Mouse (Mus musculus) layer of hippocampus, postnatal 14 days (tissue): Measurements from ENCODE around the gene Lck. TPM values are rescaled to one million over a fixed set of nuclear protein-coding genes. Genes with fewer than 3 reads are reported as not detected.
A peak's percentile ranks its signal among the peaks of the same experiment; 100 is the strongest.

Experiments used
- DNase-seq, 2 experiments: peaks; one replicate each; pipeline ENCODE4 v3.0.0; 2021 to 2022; ENCODE audit warnings: low spot score in 2 of 2, mixed read lengths in 1 of 2
- long read RNA-seq, 2 experiments: library from polyadenylated mRNA; stranded (forward); transcript quantifications; one replicate each; pipeline ENCODE4 v2.0.0; 2021
- total RNA-seq, 2 experiments: library from RNA; stranded (reverse); gene quantifications; 2 replicates each; pipeline ENCODE4 v1.2.3; 2021

Gene Lck
- total RNA-seq = 1 to 10 TPM; 4.0 to 4.4 TPM
- long read RNA-seq, experiment 1, partial matches to known transcripts = 1 of 1 reads
- long read RNA-seq, experiment 1, other reads (novel, unspliced or antisense) = 0 of 1 reads
- long read RNA-seq, experiment 2, partial matches to known transcripts = 1 of 3 reads
- long read RNA-seq, experiment 2, other reads (novel, unspliced or antisense) = 2 of 3 reads

GRCm38 (mm10) chr4:129573430-129573829 lies at the start of gene Lck:
Lck (minus strand) TSS chr4:129573641.
- no peak for DNase-seq

- DNase-seq = no peak
Observed at GRCm38 (mm10) chr4:129622803-129623535, 49.5 kb upstream of the Lck start.

- no peak for DNase-seq
Observed at GRCm38 (mm10) chr4:129622120-129622802, 48.8 kb upstream of the Lck start.

- no peak for DNase-seq
Observed at GRCm38 (mm10) chr4:129621283-129621841, 47.9 kb upstream of the Lck start.

GRCm38 (mm10) chr4:129620419-129621282 lies 47.2 kb upstream of the Lck start:
- no peak for DNase-seq

- DNase-seq = peak; percentile 94 to 97
Observed at GRCm38 (mm10) chr4:129618786-129619691, 45.6 kb upstream of the Lck start, which contains the start of gene Iqcc. Iqcc (minus strand) TSS chr4:129619099.

- no peak for DNase-seq
Observed at GRCm38 (mm10) chr4:129618031-129618430, 44.6 kb upstream of the Lck start.

- DNase-seq = no peak
Observed at GRCm38 (mm10) chr4:129617121-129617641, 43.7 kb upstream of the Lck start.

GRCm38 (mm10) chr4:129616631-129617030 lies 43.2 kb upstream of the Lck start:
- no peak for DNase-seq

- DNase-seq = no peak
Observed at GRCm38 (mm10) chr4:129615801-129616290, 42.4 kb upstream of the Lck start.

GRCm38 (mm10) chr4:129614093-129614492 lies 40.7 kb upstream of the Lck start, which contains the start of gene Dcdc2b:
Dcdc2b (minus strand) TSS chr4:129614257.
- no peak for DNase-seq

GRCm38 (mm10) chr4:129610472-129610871 lies 37.0 kb upstream of the Lck start:
- no peak for DNase-seq

GRCm38 (mm10) chr4:129610026-129610425 lies 36.6 kb upstream of the Lck start:
- no peak for DNase-seq

GRCm38 (mm10) chr4:129609139-129609631 lies 35.7 kb upstream of the Lck start:
- no peak for DNase-seq

- peak; percentile 79 to 88 for DNase-seq
Observed at GRCm38 (mm10) chr4:129608426-129609025, 35.1 kb upstream of the Lck start.

- DNase-seq = peak; percentile 79 to 87
Observed at GRCm38 (mm10) chr4:129600233-129601158, 27.1 kb upstream of the Lck start, which contains the start of the genes Eif3i and Tmem234. Eif3i (minus strand) TSS chr4:129600648. Tmem234 (plus strand) TSS chr4:129600668.

GRCm38 (mm10) chr4:129588865-129589264 lies 15.4 kb upstream of the Lck start:
- no peak for DNase-seq
